Mouse (Mus musculus) neural tube, embryonic 15.5 days (tissue): Measurements from ENCODE around the gene Ctcf. TPM values are rescaled to one million over a fixed set of nuclear protein-coding genes. Genes with fewer than 3 reads are reported as not detected.

Experiments used
- ATAC-seq: fragments of 200-750 bp; cut with Nextera tagmentation; 2 replicates; pipeline ENCODE4 v1.8.0; 2017; ENCODE audit warnings: mild to moderate bottlenecking, moderate TSS enrichment, moderate library complexity; ENCODE audit not compliant: low FRiP score
- H3K27ac ChIP-seq: fragments of 300-500 bp; sonication (generic); replicated peaks from 2 replicates; pipeline ENCODE4 v1.5.1; 2015; ENCODE audit warnings: mild to moderate bottlenecking, inconsistent platforms
- H3K27me3 ChIP-seq: fragments of 300-500 bp; sonication (generic); replicated peaks from 2 replicates; pipeline ENCODE4 v1.6.1; 2015; ENCODE audit warnings: inconsistent platforms
- H3K36me3 ChIP-seq: fragments of 300-500 bp; sonication (generic); 2 replicates; pipeline ENCODE4 v1.6.1; 2015; ENCODE audit warnings: inconsistent platforms
- H3K4me1 ChIP-seq: fragments of 300-500 bp; sonication (generic); 2 replicates; pipeline ENCODE4 v1.6.1; 2015; ENCODE audit warnings: inconsistent platforms
- H3K4me2 ChIP-seq: fragments of 300-500 bp; sonication (generic); 2 replicates; pipeline ENCODE4 v1.6.1; 2015; ENCODE audit warnings: inconsistent platforms, mild to moderate bottlenecking, moderate library complexity
- H3K4me3 ChIP-seq: fragments of 300-500 bp; sonication (generic); replicated peaks from 2 replicates; pipeline ENCODE4 v1.5.1; 2015; ENCODE audit warnings: mild to moderate bottlenecking, inconsistent platforms
- H3K9ac ChIP-seq: fragments of 300-500 bp; sonication (generic); replicated peaks from 2 replicates; pipeline ENCODE4 v1.6.1; 2015; ENCODE audit warnings: mild to moderate bottlenecking, inconsistent platforms
- H3K9me3 ChIP-seq: fragments of 300-500 bp; sonication (generic); replicated peaks from 2 replicates; pipeline ENCODE4 v1.6.1; 2016; ENCODE audit warnings: inconsistent platforms
- WGBS: fragments of 180-500 bp; shearing (Covaris S2); methylation state at CpG from one replicate; pipeline ENCODE4 v1.1.7; 2015; ENCODE audit warnings: mixed read lengths; 5-methylcytosine and 5-hydroxymethylcytosine counted together
- polyA plus RNA-seq: library from polyadenylated mRNA; unstranded; fragments of >200 nt; fragmentation: Nextera tagmentation; extraction: Ambion mirVana; gene quantifications from 2 replicates; pipeline ENCODE4 v1.2.1, GENCODE M21; 2015

Gene Ctcf
- polyA plus RNA-seq, 1 experiment from 2014 or later: 87.0 TPM

DNA sequence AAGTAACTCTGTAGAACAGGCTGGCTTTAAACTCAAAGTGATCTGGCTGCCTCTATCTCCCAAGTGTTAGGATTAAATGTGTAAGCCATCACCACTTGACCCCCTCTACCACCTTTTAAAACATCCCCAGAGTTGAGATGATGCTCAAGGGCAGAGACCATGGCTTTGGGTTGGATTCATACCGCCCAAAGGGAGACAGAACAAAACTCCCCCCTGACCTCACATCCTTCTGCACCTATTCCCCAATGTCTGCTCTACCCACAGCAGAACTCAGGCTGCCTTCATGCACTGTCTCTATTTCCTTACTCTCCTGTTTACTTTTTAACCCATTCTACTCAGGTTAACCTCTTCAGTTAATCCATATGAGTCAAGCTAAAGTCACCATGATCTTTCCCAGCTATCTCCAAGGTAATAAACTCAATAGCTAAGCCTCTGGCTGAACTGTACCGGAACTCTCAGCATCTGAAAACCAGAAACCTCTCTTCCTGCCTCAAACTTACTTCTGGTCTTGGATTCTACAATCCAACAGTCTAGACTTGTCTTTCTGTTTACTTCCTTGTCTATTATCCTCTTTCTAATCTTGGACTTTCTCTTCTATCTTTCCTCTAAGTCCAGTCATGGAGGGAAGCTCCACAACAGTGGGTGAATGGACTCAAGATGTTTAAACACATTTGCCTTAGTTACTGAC, 1.5 kb upstream of the Ctcf start:
- ATAC-seq: no peak
- H3K27ac ChIP-seq: no peak overlapping the region
- H3K36me3 ChIP-seq: peaks cover 3% of the 10 kb centered on the region; the same call in 1 of the 2 replicates
- peaks cover 30% of the 10 kb centered on the region for H3K4me1 ChIP-seq
- H3K4me2 ChIP-seq: peak overlapping the region; percentile 87
- H3K9ac ChIP-seq: peak overlapping the region; percentile 98; the same call in 1 of the 2 replicates
- 85% methylated on average over 2 of the region's 2 CpGs for WGBS
- no peaks in the 10 kb centered on the region for H3K9me3 ChIP-seq
- peak overlapping the region; percentile 71 for H3K4me3 ChIP-seq
- no peaks in the 10 kb centered on the region for H3K27me3 ChIP-seq

DNA sequence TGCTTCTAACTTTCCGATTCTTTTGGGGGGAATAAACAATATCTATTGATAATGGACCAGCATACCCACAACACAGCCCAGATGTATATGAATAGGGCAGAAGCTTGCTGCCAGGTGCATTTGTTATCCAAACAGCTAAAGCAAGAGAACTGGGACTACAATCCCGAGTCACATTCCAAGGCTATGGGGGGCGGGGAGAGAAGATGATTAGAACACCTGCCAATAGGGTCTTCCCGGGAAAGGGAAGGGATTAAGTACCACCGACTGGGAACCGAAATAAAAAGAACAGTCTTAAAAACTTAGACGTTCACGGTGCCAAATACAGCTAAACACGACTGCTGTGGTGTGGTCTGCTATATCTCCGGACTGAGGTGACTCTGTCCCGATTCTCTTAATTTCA, 887 bp upstream of the Ctcf start:
- H3K36me3 ChIP-seq: 0 out of 2 replicates have a peak, but pooled peaks cover 3% of the 10 kb centered on the region
- 3% methylated on average over 11 of the region's 11 CpGs for WGBS
- no peak for ATAC-seq
- no peaks in the 10 kb centered on the region for H3K27me3 ChIP-seq
- peaks cover 33% of the 10 kb centered on the region for H3K4me1 ChIP-seq
- H3K9me3 ChIP-seq: no peaks in the 10 kb centered on the region
- peak overlapping the region; percentile 71 for H3K4me3 ChIP-seq
- H3K27ac ChIP-seq: peak overlapping the region; percentile 79
- peak overlapping the region; percentile 87 for H3K4me2 ChIP-seq
- H3K9ac ChIP-seq: peak overlapping the region; percentile 98

DNA sequence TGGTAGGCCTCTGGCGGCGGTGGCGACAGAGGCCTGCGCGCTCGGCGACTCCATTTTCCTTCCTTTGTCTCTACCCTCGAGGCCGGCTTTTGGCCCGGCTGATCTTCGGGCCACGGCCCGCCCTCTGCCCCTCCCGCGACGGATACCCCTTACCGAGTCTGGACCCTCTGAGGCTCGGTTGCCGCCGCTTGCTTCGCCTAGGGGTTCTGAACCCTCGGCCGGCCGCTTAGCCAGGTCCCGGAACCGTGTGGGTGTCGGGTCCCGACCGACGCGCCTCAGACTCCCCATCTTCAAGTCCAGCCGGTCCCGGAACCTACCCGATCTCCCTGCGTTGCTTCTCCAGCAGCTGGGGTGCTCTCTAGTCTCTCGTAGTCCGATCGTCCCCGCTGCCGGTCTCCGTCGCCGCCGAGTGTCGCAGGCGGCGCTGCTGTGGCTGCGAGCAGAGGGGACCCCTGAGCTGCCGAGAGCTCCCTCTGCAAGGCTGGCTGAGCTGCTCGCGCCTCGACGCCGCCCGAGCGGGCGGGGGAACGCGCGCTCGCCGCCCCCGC, 669 bp downstream of the Ctcf start, which contains the start of gene Agrp:
Gene Agrp (minus strand): TSS at position 431 of the 548 bp plus-strand sequence.
- H3K27me3 ChIP-seq: no peaks in the 10 kb centered on the region
- H3K36me3 ChIP-seq: 0 out of 2 replicates have a peak, but pooled peaks cover 3% of the 10 kb centered on the region
- H3K4me3 ChIP-seq: peak within 1 kb of the TSS; percentile 71
- no peaks in the 10 kb centered on the region for H3K9me3 ChIP-seq
- peak within 1 kb of the TSS; percentile 87 for H3K4me2 ChIP-seq
- H3K9ac ChIP-seq: peak within 1 kb of the TSS; percentile 98
- ATAC-seq: peak; percentile 56
- H3K27ac ChIP-seq: peak within 1 kb of the TSS; percentile 99
- under 1% methylated on average over 58 of the region's 63 CpGs for WGBS
- H3K4me1 ChIP-seq: peaks cover 39% of the 10 kb centered on the region

DNA sequence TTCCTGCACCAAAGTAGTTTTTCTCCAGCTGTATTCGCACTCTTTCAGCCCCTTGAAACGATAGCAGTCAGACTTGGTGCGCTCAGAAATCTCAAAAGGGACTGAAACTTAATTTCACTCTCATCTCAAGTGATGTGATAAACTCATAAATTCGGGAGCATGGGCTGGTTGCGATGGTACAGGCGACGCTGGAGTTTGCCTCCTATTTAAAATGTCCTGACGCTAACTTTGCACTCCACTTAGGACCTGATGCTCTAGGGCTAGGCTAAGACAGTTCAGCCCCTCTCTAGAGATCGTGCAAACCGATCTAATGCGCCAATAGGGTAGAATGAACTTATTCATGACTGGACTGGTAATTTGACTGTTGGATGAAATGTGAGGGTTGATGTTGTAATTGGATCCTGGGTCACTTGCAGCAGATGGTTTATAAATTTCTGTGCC, 1.3 kb downstream of the Ctcf start:
- Histone ChIP-seq H3K4me2 (peak overlapping the region; percentile 87), H3K4me3 (peak overlapping the region; percentile 71), H3K9ac (peak overlapping the region; percentile 98), H3K4me1 (peaks cover 39% of the 10 kb centered on the region), H3K27me3 (no peaks in the 10 kb centered on the region), H3K36me3 (0 out of 2 replicates have a peak, but pooled peaks cover 3% of the 10 kb centered on the region), H3K9me3 (no peaks in the 10 kb centered on the region), H3K27ac (peak overlapping the region; percentile 99)
- under 1% methylated on average over 11 of the region's 11 CpGs for WGBS
- no peak for ATAC-seq

DNA sequence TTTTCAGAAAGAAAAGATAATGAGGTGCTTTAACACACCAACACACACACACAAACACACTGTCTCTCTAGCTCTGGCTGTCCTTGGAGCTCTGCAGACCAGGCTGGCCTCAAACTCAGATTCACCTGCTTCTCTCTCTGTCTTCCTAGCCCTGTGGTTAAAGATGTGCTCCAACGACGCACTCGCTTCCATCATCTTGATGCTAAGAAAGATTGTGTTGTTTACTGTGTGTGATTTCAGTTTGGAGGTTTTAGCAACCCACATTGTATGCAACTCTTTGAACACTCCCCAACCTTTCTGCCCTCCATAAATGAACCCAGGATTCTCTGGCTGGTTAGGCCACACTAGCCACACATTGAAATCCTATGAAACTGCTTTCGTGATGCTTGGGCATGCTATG, 2.1 kb downstream of the Ctcf start:
- no peaks in the 10 kb centered on the region for H3K27me3 ChIP-seq
- peak overlapping the region; percentile 87 for H3K4me2 ChIP-seq
- no peaks in the 10 kb centered on the region for H3K9me3 ChIP-seq
- ATAC-seq: no peak
- peaks cover 41% of the 10 kb centered on the region for H3K4me1 ChIP-seq
- peak overlapping the region; percentile 71; the same call in 1 of the 2 replicates for H3K4me3 ChIP-seq
- peaks cover 4% of the 10 kb centered on the region for H3K36me3 ChIP-seq
- no peak overlapping the region; the same call in 1 of the 2 replicates for H3K27ac ChIP-seq
- H3K9ac ChIP-seq: peak overlapping the region; percentile 26; the same call in 1 of the 2 replicates
- 90% methylated on average over 4 of the region's 4 CpGs for WGBS

DNA sequence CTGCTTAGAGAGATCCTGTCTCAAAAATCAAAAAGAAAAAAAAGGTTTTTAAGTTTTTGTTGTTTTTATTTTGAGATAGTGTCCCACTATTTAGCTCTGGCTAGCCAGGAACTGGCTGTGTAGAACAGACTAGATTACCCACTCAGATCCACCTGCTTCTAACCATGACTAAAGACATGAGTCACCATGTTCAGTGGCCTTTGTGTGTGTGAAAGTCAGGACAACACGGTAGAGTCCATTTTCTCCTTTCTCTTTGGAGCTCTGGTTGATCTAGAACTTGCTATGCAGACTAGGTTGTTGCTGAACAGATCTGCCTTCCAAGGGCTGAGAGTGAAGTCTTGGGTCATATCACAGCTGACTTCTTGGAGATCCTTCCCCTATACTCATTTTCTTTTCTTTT, 3.5 kb downstream of the Ctcf start:
- Histone ChIP-seq H3K9me3 (no peaks in the 10 kb centered on the region), H3K9ac (no peak overlapping the region), H3K36me3 (peaks cover 7% of the 10 kb centered on the region), H3K27me3 (no peaks in the 10 kb centered on the region), H3K4me3 (no peak overlapping the region), H3K4me1 (peaks cover 41% of the 10 kb centered on the region), H3K4me2 (no peak overlapping the region), H3K27ac (no peak overlapping the region)
- 72% methylated on average over 1 of the region's 1 CpGs for WGBS
- no peak for ATAC-seq

DNA sequence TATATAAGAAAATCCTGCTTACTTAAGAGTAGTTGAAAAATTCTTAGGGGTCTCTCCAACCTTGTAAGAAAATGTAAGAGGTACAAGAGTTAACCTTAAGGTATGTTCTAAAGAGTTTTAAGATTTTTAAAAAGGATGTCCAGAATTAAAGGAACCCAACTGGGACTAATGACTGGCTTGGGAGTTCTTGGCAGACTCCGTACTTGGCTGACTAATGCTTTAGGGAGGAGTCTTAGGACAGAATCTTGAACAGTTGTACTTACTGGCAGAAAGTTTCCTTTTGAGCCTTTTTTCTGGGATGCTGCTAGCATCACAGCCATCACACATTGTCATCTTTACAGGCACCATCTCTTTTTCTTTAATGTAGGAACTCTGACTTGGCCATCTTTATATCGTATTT, 4.1 kb downstream of the Ctcf start:
- Histone ChIP-seq H3K36me3 (peaks cover 11% of the 10 kb centered on the region), H3K27me3 (no peaks in the 10 kb centered on the region), H3K4me3 (no peak overlapping the region), H3K9me3 (no peaks in the 10 kb centered on the region), H3K4me2 (no peak overlapping the region), H3K27ac (no peak overlapping the region), H3K9ac (no peak overlapping the region), H3K4me1 (peaks cover 36% of the 10 kb centered on the region)
- ATAC-seq: no peak
- WGBS: 66% methylated on average over 2 of the region's 2 CpGs

DNA sequence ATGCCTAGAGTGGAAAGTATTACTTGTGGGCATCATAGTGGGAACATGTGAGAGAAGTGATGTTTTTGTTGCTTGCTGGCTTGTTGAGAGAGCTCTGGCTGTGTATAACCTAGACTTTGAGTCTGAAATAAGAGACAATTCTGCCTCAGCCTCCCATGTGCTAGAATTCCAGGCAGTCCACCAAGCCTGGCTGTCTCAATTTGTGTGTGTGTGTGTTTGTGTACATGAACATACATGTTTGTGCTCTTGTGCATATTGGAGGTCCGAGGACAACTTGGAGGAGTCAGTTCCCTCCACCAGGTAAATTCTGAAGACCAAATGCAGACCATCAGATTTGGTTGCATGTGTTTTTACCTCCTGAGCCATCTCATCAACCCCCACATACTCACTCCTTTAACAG, 8.8 kb downstream of the Ctcf start:
- no peaks in the 10 kb centered on the region for H3K27me3 ChIP-seq
- 100% methylated on average over 1 of the region's 1 CpGs for WGBS
- peaks cover 11% of the 10 kb centered on the region for H3K4me1 ChIP-seq
- no peak overlapping the region for H3K9ac ChIP-seq
- no peak overlapping the region for H3K27ac ChIP-seq
- ATAC-seq: no peak
- no peak overlapping the region for H3K4me3 ChIP-seq
- no peak overlapping the region for H3K4me2 ChIP-seq
- peaks cover 13% of the 10 kb centered on the region for H3K36me3 ChIP-seq
- no peaks in the 10 kb centered on the region for H3K9me3 ChIP-seq

DNA sequence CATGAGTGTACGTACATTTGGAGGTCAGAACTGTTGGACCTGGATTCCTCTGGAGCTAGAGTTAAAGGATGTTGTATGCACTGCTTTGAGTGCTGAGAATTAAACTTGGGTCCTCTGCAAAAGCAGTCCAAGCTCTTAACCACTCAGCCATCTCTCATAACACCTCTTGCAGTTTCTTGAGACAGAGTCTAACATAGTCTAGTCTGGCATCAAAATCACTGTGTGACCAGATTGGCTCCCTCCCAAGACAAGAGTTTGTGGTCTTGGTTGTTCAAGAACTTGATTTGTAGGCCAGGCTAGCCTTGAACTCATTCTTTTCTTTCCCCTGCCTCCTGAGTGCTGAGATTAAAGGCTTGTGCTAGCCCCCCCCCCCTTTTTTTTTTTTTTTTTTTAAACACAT, 12.6 kb downstream of the Ctcf start:
- no peak for ATAC-seq
- Histone ChIP-seq H3K27ac (no peak overlapping the region), H3K4me1 (0 out of 2 replicates have a peak, but pooled peaks cover 2% of the 10 kb centered on the region), H3K27me3 (no peaks in the 10 kb centered on the region), H3K4me2 (no peak overlapping the region), H3K9me3 (no peaks in the 10 kb centered on the region), H3K36me3 (peaks cover 9% of the 10 kb centered on the region), H3K9ac (no peak overlapping the region), H3K4me3 (no peak overlapping the region)
- WGBS: 95% methylated on average over 1 of the region's 1 CpGs

DNA sequence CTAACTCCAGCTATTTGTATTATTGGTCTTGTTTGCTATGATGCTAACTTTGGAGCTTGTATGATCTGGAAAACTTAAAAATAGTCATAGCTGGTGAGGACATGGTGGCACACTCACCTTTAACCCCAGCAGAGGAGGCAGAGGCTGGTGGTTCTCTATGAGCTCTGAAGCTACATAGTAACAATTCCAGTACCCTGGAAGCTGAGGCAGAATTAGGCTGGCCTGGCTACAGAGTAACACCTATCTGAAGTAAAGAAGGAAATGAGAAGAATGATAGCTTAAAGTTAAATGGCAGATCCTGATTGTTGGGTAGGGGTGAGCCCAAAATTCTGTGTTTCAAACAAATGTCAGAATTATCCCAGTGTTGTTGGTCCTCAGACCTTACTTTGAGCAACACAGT, 21.3 kb downstream of the Ctcf start:
- no peak for ATAC-seq
- Histone ChIP-seq H3K9me3 (no peaks in the 10 kb centered on the region), H3K4me1 (no peaks in the 10 kb centered on the region), H3K27ac (no peak overlapping the region), H3K9ac (no peak overlapping the region), H3K36me3 (no peaks in the 10 kb centered on the region; the same call in 1 of the 2 replicates), H3K27me3 (no peaks in the 10 kb centered on the region), H3K4me2 (no peak overlapping the region), H3K4me3 (no peak overlapping the region)

DNA sequence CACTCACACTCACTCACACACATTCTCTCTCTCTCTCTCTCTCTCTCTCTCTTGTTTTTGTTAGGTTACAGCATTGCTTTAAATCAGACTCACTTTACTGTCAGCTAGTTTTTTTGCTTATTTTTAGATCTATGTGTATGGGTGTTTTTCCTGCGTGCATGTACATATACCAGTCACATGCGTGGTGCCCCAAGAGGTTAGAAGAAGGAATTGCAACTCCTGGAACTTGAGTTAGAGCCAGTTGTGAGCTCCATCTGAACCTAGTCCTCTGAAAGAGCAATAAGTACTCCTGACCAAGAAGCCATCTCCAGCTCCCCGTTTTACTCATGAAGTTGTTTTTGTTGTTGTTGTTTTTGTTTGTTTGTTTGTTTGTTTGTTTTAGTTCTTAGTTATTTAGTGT, 24.8 kb downstream of the Ctcf start:
- Histone ChIP-seq H3K27me3 (no peaks in the 10 kb centered on the region), H3K36me3 (peaks cover 22% of the 10 kb centered on the region), H3K4me3 (no peak overlapping the region), H3K4me1 (no peaks in the 10 kb centered on the region), H3K4me2 (no peak overlapping the region), H3K9ac (no peak overlapping the region), H3K27ac (no peak overlapping the region), H3K9me3 (no peaks in the 10 kb centered on the region)
- 79% methylated on average over 3 of the region's 3 CpGs for WGBS
- ATAC-seq: no peak

DNA sequence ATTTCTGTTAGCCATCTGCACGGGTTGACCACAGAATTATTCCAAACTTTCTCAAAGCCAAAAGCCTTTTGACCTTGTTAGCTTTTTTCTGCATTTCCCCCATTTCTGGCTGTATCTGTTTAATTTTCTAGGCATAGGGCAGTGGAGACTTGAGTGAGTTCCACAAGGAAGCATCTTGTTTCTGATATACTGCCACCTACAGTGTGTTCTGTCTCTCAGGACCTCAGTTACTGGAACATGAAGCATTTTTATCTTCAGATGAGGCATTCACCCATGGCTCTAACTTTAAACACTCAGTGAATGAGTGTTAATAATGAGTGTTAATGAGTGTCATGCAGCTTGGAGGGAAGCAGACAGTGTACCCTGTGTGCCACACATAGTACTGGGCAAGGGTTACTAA, 41.5 kb downstream of the Ctcf start:
- no peak for ATAC-seq
- H3K27ac ChIP-seq: no peak overlapping the region
- WGBS: 94% methylated on average over 1 of the region's 1 CpGs
- H3K4me2 ChIP-seq: no peak overlapping the region
- no peaks in the 10 kb centered on the region for H3K4me1 ChIP-seq
- H3K27me3 ChIP-seq: no peaks in the 10 kb centered on the region
- H3K9ac ChIP-seq: no peak overlapping the region
- H3K4me3 ChIP-seq: no peak overlapping the region
- H3K36me3 ChIP-seq: peaks cover 81% of the 10 kb centered on the region
- no peaks in the 10 kb centered on the region for H3K9me3 ChIP-seq
